Mouse (Mus musculus): ENCODE data around the gene Sorcs3.

DNA sequence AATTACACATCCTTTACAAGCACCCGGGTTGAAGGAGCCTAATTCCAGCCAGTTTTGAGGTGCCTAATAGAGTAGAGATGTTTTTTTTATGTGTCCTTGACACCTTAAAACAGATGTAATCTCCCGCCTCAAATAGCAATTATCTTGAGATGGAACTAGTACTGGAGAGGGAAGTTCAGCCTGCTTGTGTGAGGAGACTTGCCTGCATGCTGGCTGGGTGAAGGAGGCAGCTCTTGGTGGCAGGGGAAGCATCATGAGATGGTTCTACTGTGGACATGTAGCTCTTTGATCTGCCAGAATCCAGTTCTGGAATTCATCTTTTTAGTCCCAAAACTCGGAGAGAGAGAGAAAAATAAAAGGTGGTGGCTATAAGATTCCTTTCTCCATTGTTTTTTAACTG, 38.2 kb downstream of the Sorcs3 start:
- TF ChIP-seq POLR2A (IDR thresholded peaks at IDR 0.05; ENCODE audit: insufficient read length, low read depth) (no peak), POLR2AphosphoS2 (IDR thresholded peaks at IDR 0.05; ENCODE audit: insufficient read length, low read depth) (no peak), MYOD1 (IDR thresholded peaks at IDR 0.05; ENCODE audit: control insufficient read depth in 1 of 3, insufficient read length in 2 of 3, low read depth in 2 of 3) (no peak), MAX (IDR thresholded peaks at IDR 0.05; ENCODE audit: low read depth) (no peak), E2F4 (IDR thresholded peaks at IDR 0.05; ENCODE audit: insufficient read depth) (no peak), REST (IDR thresholded peaks at IDR 0.05; ENCODE audit: insufficient read depth, insufficient read length) (no peak)
